Mouse (Mus musculus) hindbrain, postnatal 0 days (tissue): Measurements from ENCODE around the gene Gm4141. TPM values are rescaled to one million over a fixed set of nuclear protein-coding genes. Genes with fewer than 3 reads are reported as not detected.
"Not testable (repeated sequence)": the region's sequence is repeated elsewhere in the genome, so short reads cannot be mapped to it uniquely, and the experiment has no call there.

Experiments
- ATAC-seq: fragments of 200-750 bp; cut with Nextera tagmentation; 2 replicates; pipeline ENCODE4 v1.8.0; 2017; ENCODE audit warnings: mild to moderate bottlenecking, moderate TSS enrichment, moderate library complexity
- DNase-seq: peaks from one replicate; pipeline ENCODE4 v3.0.0-alpha.2; 2015; ENCODE audit warnings: low spot score
- H3K27ac ChIP-seq: fragments of 300-500 bp; sonication (generic); 2 replicates; pipeline ENCODE4 v1.5.1; 2014; ENCODE audit warnings: mild to moderate bottlenecking
- H3K27me3 ChIP-seq: fragments of 300-500 bp; sonication (generic); 2 replicates; pipeline ENCODE4 v1.6.1; 2014; ENCODE audit warnings: low read length, mixed read lengths; ENCODE audit not compliant: insufficient read depth
- H3K36me3 ChIP-seq: fragments of 300-500 bp; sonication (generic); 2 replicates; pipeline ENCODE4 v1.6.1; 2014; ENCODE audit warnings: low read length, mixed read lengths; ENCODE audit not compliant: insufficient read depth
- H3K4me1 ChIP-seq: fragments of 300-500 bp; sonication (generic); 2 replicates; pipeline ENCODE4 v1.6.1; 2014; ENCODE audit warnings: antibody characterized with exemption, low read length, mixed read lengths; ENCODE audit not compliant: insufficient read depth
- H3K4me2 ChIP-seq: fragments of 300-500 bp; sonication (generic); 2 replicates; pipeline ENCODE4 v1.6.1; 2014; ENCODE audit warnings: low read depth, mild to moderate bottlenecking, low read length, moderate library complexity, mixed read lengths
- H3K4me3 ChIP-seq: fragments of 300-500 bp; sonication (generic); 2 replicates; pipeline ENCODE4 v1.5.1; 2014; ENCODE audit warnings: low read length
- H3K9ac ChIP-seq: fragments of 300-500 bp; sonication (generic); replicated peaks from 2 replicates; pipeline ENCODE4 v1.6.1; 2014; ENCODE audit warnings: mild to moderate bottlenecking, low read length, moderate library complexity, mixed read lengths
- H3K9me3 ChIP-seq: fragments of 300-500 bp; sonication (generic); 2 replicates; pipeline ENCODE4 v1.6.1; 2016; ENCODE audit warnings: low read length, mixed read lengths
- WGBS: fragments of 180-500 bp; shearing (Covaris S2); extraction: QIAGEN DNeasy Blood & Tissue Kit; methylation state at CpG from one replicate; pipeline ENCODE4 v1.1.7; 2014; 5-methylcytosine and 5-hydroxymethylcytosine counted together
- polyA plus RNA-seq: library from polyadenylated mRNA; unstranded; fragments of >200 nt; fragmentation: Nextera tagmentation; extraction: Ambion mirVana; gene quantifications from 2 replicates; pipeline ENCODE4 v1.2.1, GENCODE M21; 2015
- total RNA-seq: library from RNA; depleted of rRNA; stranded (reverse); fragments of >200 nt; gene quantifications from 2 replicates; pipeline ENCODE4 v1.2.3, GENCODE M21; 2014; rRNA removed

Gm4141 gene
- total RNA-seq (not detected in 2 replicates), polyA plus RNA-seq (not detected in 2 replicates)

DNA sequence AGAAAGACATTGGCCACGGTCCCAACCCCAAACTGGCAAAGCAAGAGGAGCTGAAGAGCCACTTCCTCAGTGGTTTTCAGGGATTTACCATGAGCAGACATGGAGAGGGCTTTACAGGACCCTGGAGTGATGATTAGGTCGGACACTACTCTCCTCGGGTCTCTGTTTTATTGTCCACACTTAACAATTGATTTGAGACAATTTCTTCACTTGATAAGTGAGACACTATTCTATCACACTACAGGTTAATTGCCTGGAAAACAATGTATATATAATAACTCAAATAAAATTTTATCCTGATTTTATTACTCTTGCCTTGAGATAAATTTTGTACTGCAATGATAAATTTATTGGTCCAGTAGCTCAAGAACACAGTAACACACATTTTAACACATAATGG, at the start of gene Gm4141:
Gene Gm4141, minus strand, starts transcription at position 101 of the 400 bp plus-strand sequence.
- H3K27me3 ChIP-seq, H3K4me3 ChIP-seq, H3K4me1 ChIP-seq, ATAC-seq, H3K9me3 ChIP-seq, H3K4me2 ChIP-seq, H3K9ac ChIP-seq, H3K27ac ChIP-seq, H3K36me3 ChIP-seq, DNase-seq: not testable (repeated sequence)
- no CpG with 5 or more reads among the region's 3 CpGs for WGBS

DNA sequence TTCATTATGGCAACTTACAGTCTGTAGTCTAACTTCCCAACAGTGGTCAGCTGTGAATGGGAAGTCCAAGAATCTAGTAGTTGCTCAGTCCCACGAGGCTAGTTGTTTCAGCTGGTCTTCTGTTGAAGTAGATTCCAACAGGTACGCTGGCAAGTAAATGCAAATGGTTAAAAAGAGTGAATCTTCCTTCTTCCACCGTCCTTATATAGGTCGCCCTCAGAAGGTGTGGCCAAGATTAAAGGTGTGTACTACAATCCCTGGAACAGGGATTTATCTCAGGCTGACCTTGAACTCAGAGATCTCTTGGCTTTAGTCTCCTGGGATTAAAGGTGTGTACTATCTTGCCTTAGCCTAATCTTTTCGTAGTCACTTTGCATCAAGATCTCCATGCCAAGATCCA, 22.9 kb upstream of the Gm4141 start, which contains the start of gene Gm4513:
Gene Gm4513, minus strand, starts transcription at position 101 of the 400 bp plus-strand sequence.
- not testable (repeated sequence) for H3K9ac ChIP-seq, ATAC-seq, H3K4me3 ChIP-seq, H3K27me3 ChIP-seq, H3K36me3 ChIP-seq, H3K4me1 ChIP-seq, DNase-seq, H3K9me3 ChIP-seq, H3K27ac ChIP-seq, H3K4me2 ChIP-seq
- WGBS, result 76% methylated on average over 3 of the region's 5 CpGs

DNA sequence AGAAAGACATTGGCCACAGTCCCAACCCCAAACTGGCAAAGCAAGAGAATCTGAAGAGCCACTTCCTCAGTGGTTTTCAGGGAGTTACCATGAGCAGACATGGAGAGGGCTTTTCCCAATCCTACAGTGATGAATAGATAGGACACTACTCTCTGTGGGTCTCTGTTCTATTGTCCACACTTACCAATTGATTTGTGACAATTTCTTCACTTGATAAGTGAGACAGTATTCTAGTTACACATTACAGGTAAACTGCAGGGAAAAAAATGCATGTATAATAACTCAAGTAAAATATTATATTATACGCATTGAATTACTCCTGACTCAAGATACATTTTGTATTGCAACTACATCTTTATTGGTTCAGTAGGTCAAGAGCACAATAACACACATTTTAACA, 30.4 kb downstream of the Gm4141 start, which contains the start of gene Gm5726:
Gene Gm5726, minus strand, starts transcription at position 101 of the 400 bp plus-strand sequence.
- ATAC-seq, H3K9ac ChIP-seq, DNase-seq, H3K27me3 ChIP-seq, H3K9me3 ChIP-seq, H3K27ac ChIP-seq, H3K4me2 ChIP-seq, H3K4me1 ChIP-seq, H3K4me3 ChIP-seq, H3K36me3 ChIP-seq: not testable (repeated sequence)
- no CpG with 5 or more reads among the region's 1 CpGs for WGBS

DNA sequence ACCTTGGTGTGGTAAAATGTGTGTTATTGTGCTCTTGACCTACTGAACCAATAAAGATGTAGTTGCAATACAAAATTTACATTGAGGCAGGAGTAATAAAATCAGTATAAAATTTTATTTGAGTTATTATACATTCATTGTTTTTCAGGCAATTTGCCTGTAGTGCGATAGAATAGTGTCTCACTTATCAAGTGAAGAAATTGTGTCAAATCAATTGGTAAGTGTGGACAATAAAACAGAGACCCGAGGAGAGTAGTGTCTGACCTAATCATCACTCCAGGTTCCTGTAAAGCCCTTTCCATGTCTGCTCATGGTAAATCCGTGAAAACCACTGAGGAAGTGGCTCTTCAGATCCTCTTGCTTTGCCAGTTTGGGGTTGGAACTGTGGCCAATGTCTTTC, 42.5 kb downstream of the Gm4141 start, which contains the start of gene Vmn1r104:
Gene Vmn1r104, plus strand, starts transcription at position 301 of the 400 bp plus-strand sequence.
- DNase-seq, H3K4me2 ChIP-seq, ATAC-seq, H3K27ac ChIP-seq, H3K9ac ChIP-seq, H3K4me1 ChIP-seq, H3K9me3 ChIP-seq, H3K36me3 ChIP-seq, H3K27me3 ChIP-seq, H3K4me3 ChIP-seq: not testable (repeated sequence)
- no CpG with 5 or more reads among the region's 3 CpGs for WGBS

Other genes starting within 250 kb of the Gm4141 start
- gene Gm4133, start 242.2 kb downstream of the Gm4141 start, total RNA-seq, result not detected in 2 replicates
- gene Gm4133, start 242.2 kb downstream of the Gm4141 start, polyA plus RNA-seq, result not detected in 2 replicates
- not detected in 2 replicates for gene Gm5728, start 200.8 kb downstream of the Gm4141 start, total RNA-seq
- gene Gm5728, start 200.8 kb downstream of the Gm4141 start, polyA plus RNA-seq, result not detected in 2 replicates
- gene Vmn1r100, start 158.3 kb downstream of the Gm4141 start, total RNA-seq, result not detected in 2 replicates
- gene Vmn1r100, start 158.3 kb downstream of the Gm4141 start, polyA plus RNA-seq, result not detected in 2 replicates
- not detected in 2 replicates for gene Vmn1r101, start 133.6 kb downstream of the Gm4141 start, total RNA-seq
- not detected in 2 replicates for gene Vmn1r101, start 133.6 kb downstream of the Gm4141 start, polyA plus RNA-seq
- not detected in 2 replicates for gene Gm10670, start 101.3 kb downstream of the Gm4141 start, total RNA-seq
- gene Gm10670, start 101.3 kb downstream of the Gm4141 start, polyA plus RNA-seq, result not detected in 2 replicates
- not detected in 2 replicates for gene Vmn1r103, start 65.7 kb downstream of the Gm4141 start, total RNA-seq
- gene Vmn1r103, start 65.7 kb downstream of the Gm4141 start, polyA plus RNA-seq, result not detected in 2 replicates
- not detected in 2 replicates for gene Vmn1r104, start 42.4 kb downstream of the Gm4141 start, total RNA-seq
- not detected in 2 replicates for gene Vmn1r104, start 42.4 kb downstream of the Gm4141 start, polyA plus RNA-seq
- gene Gm5726, start 30.5 kb downstream of the Gm4141 start, total RNA-seq, result not detected in 2 replicates
- not detected in 2 replicates for gene Gm5726, start 30.5 kb downstream of the Gm4141 start, polyA plus RNA-seq
- not detected in 2 replicates for gene Gm4513, start 22.8 kb upstream of the Gm4141 start, total RNA-seq
- not detected in 2 replicates for gene Gm4513, start 22.8 kb upstream of the Gm4141 start, polyA plus RNA-seq
- gene Vmn1r107, start 92.7 kb upstream of the Gm4141 start, total RNA-seq, result not detected in 2 replicates
- gene Vmn1r107, start 92.7 kb upstream of the Gm4141 start, polyA plus RNA-seq, result not detected in 2 replicates
- not detected in 2 replicates for gene Vmn1r111, start 127.0 kb upstream of the Gm4141 start, total RNA-seq
- not detected in 2 replicates for gene Vmn1r111, start 127.0 kb upstream of the Gm4141 start, polyA plus RNA-seq
- gene Gm10668, start 154.4 kb upstream of the Gm4141 start, total RNA-seq, result not detected in 2 replicates
- not detected in 2 replicates for gene Gm10668, start 154.4 kb upstream of the Gm4141 start, polyA plus RNA-seq
- gene Vmn1r112, start 194.9 kb upstream of the Gm4141 start, total RNA-seq, result not detected in 2 replicates
- gene Vmn1r112, start 194.9 kb upstream of the Gm4141 start, polyA plus RNA-seq, result not detected in 2 replicates
- gene Vmn1r113, start 211.0 kb upstream of the Gm4141 start, total RNA-seq, result not detected in 2 replicates
- not detected in 2 replicates for gene Vmn1r113, start 211.0 kb upstream of the Gm4141 start, polyA plus RNA-seq
- gene Vmn1r114, start 235.9 kb upstream of the Gm4141 start, total RNA-seq, result not detected in 2 replicates
- gene Vmn1r114, start 235.9 kb upstream of the Gm4141 start, polyA plus RNA-seq, result not detected in 2 replicates